Mouse (Mus musculus): Measurements from ENCODE around the gene Pus10. TPM values are rescaled to one million over a fixed set of nuclear protein-coding genes. Genes with fewer than 3 reads are reported as not detected.

The Pus10 gene
- polyA plus RNA-seq, 1 experiment from 2014 or later, result 28.2 TPM

GRCm38 (mm10) chr11:23771507-23772097 is 106.1 kb downstream of the Pus10 start:
- no peaks in the 10 kb centered on the region for H3K9me3 ChIP-seq (ENCODE audit: control insufficient read depth, low read length)
- DNase-seq (ENCODE audit: low spot score) (no peak), ATAC-seq (replicated peaks; ENCODE audit: low FRiP score) (no peak; the same call in 1 of the 2 replicates)
- H3K27ac ChIP-seq (ENCODE audit: low read depth, low read length), result no peak overlapping the region; the same call in 1 of the 2 replicates
- peak overlapping the region; percentile 73 for H3K4me3 ChIP-seq (ENCODE audit: low read depth, low read length)
- peak overlapping the region; percentile 98 for H3K4me2 ChIP-seq
- H3K9ac ChIP-seq (ENCODE audit: low read depth, low read length), result peak overlapping the region; percentile 74
- no peaks in the 10 kb centered on the region for H3K27me3 ChIP-seq (replicated peaks; ENCODE audit: control insufficient read depth, insufficient read depth, low read length)
- H3K36me3 ChIP-seq (ENCODE audit: control insufficient read depth, insufficient read depth, low read length), result no peaks in the 10 kb centered on the region
- H3K4me1 ChIP-seq (replicated peaks; ENCODE audit: control insufficient read depth, insufficient read depth, low read length), result no peaks in the 10 kb centered on the region
- WGBS, result 7% methylated on average over 21 of the region's 21 CpGs

- Histone ChIP-seq H3K36me3 (ENCODE audit: control insufficient read depth, insufficient read depth, low read length) (no peaks in the 10 kb centered on the region), H3K27me3 (replicated peaks; ENCODE audit: control insufficient read depth, insufficient read depth, low read length) (no peaks in the 10 kb centered on the region), H3K4me2 (no peak overlapping the region), H3K27ac (ENCODE audit: low read depth, low read length) (no peak overlapping the region), H3K4me3 (ENCODE audit: low read depth, low read length) (no peak overlapping the region), H3K9ac (ENCODE audit: low read depth, low read length) (no peak overlapping the region), H3K4me1 (replicated peaks; ENCODE audit: control insufficient read depth, insufficient read depth, low read length) (no peaks in the 10 kb centered on the region), H3K9me3 (ENCODE audit: control insufficient read depth, low read length) (no peaks in the 10 kb centered on the region)
- 20% methylated on average over 1 of the region's 1 CpGs for WGBS
- DNase-seq (ENCODE audit: low spot score) (no peak), ATAC-seq (replicated peaks; ENCODE audit: low FRiP score) (no peak)
Observed at GRCm38 (mm10) chr11:23772471-23772870, 107.0 kb downstream of the Pus10 start.

DNA sequence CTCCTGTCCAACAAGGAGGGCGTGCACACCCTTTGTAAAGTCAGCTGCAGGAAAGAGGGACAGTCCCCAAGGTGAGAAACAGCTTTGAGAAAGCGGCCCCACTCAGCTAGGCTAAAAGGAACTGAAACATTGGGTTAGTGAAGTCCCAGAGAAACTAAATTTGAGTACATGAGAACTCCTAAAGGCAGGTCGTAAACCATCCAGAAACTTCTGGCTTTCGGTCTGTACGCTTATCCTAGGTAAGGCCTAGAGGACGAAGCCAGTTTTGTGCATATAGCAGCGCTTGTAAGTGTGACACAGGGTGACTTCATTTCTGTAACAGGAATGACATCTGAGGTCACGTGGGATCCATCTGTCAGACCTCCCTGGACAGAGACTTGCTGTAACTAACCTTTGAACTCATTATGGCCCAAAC is 113.3 kb downstream of the Pus10 start:
- Histone ChIP-seq H3K27me3 (replicated peaks; ENCODE audit: control insufficient read depth, insufficient read depth, low read length) (no peaks in the 10 kb centered on the region), H3K4me3 (ENCODE audit: low read depth, low read length) (no peak overlapping the region), H3K4me2 (no peak overlapping the region), H3K9ac (ENCODE audit: low read depth, low read length) (no peak overlapping the region), H3K27ac (ENCODE audit: low read depth, low read length) (no peak overlapping the region), H3K4me1 (replicated peaks; ENCODE audit: control insufficient read depth, insufficient read depth, low read length) (no peaks in the 10 kb centered on the region), H3K36me3 (ENCODE audit: control insufficient read depth, insufficient read depth, low read length) (no peaks in the 10 kb centered on the region), H3K9me3 (ENCODE audit: control insufficient read depth, low read length) (no peaks in the 10 kb centered on the region)
- no peak for ATAC-seq (replicated peaks; ENCODE audit: low FRiP score)
- 84% methylated on average over 8 of the region's 8 CpGs for WGBS
- DNase-seq (ENCODE audit: low spot score), result no peak

- H3K9ac ChIP-seq (ENCODE audit: low read depth, low read length), result no peak overlapping the region
- DNase-seq (ENCODE audit: low spot score), result no peak
- H3K4me1 ChIP-seq (replicated peaks; ENCODE audit: control insufficient read depth, insufficient read depth, low read length), result no peaks in the 10 kb centered on the region
- no peaks in the 10 kb centered on the region for H3K9me3 ChIP-seq (ENCODE audit: control insufficient read depth, low read length)
- no peaks in the 10 kb centered on the region for H3K36me3 ChIP-seq (ENCODE audit: control insufficient read depth, insufficient read depth, low read length)
- no peaks in the 10 kb centered on the region for H3K27me3 ChIP-seq (replicated peaks; ENCODE audit: control insufficient read depth, insufficient read depth, low read length)
- no peak overlapping the region for H3K4me2 ChIP-seq
- 67% methylated on average over 3 of the region's 3 CpGs for WGBS
- H3K27ac ChIP-seq (ENCODE audit: low read depth, low read length), result no peak overlapping the region
- no peak overlapping the region for H3K4me3 ChIP-seq (ENCODE audit: low read depth, low read length)
- no peak for ATAC-seq (replicated peaks; ENCODE audit: low FRiP score)
Observed at GRCm38 (mm10) chr11:23782038-23782437, 116.6 kb downstream of the Pus10 start.

Other genes with a start within 250 kb of the Pus10 start
- 76.8 and 79.6 TPM in 2 replicates for gene Ahsa2, start 167.6 kb upstream of the Pus10 start, polyA plus RNA-seq (2014; fragmentation: Nextera tagmentation; extraction: Ambion mirVana)
- not detected in 2 replicates for gene 1700093K21Rik, start 144.5 kb upstream of the Pus10 start, polyA plus RNA-seq (2014; fragmentation: Nextera tagmentation; extraction: Ambion mirVana)
- gene 0610010F05Rik, start 32.0 kb upstream of the Pus10 start, polyA plus RNA-seq (2014; fragmentation: Nextera tagmentation; extraction: Ambion mirVana), result 21.3 and 26.6 TPM in 2 replicates
- 21.0 and 27.6 TPM in 2 replicates for gene Pex13, start 285 bp downstream of the Pus10 start, polyA plus RNA-seq (2014; fragmentation: Nextera tagmentation; extraction: Ambion mirVana)
- 0.67 and 0.79 TPM in 2 replicates for gene Rel, start 105.3 kb downstream of the Pus10 start, polyA plus RNA-seq (2014; fragmentation: Nextera tagmentation; extraction: Ambion mirVana)
- gene Papolg, start 229.6 kb downstream of the Pus10 start, polyA plus RNA-seq (2014; fragmentation: Nextera tagmentation; extraction: Ambion mirVana), result 11.1 and 13.4 TPM in 2 replicates